Mouse (Mus musculus): ENCODE results near the gene Ntsr2. TPM values are rescaled to one million over a fixed set of nuclear protein-coding genes. Genes with fewer than 3 reads are reported as not detected.
A peak's percentile ranks its signal among the peaks of the same experiment; 100 is the strongest.

The Ntsr2 gene
- total and polyA plus RNA-seq, 2 experiments from 2014 or later, result 22.6 to 34.2 TPM

DNA sequence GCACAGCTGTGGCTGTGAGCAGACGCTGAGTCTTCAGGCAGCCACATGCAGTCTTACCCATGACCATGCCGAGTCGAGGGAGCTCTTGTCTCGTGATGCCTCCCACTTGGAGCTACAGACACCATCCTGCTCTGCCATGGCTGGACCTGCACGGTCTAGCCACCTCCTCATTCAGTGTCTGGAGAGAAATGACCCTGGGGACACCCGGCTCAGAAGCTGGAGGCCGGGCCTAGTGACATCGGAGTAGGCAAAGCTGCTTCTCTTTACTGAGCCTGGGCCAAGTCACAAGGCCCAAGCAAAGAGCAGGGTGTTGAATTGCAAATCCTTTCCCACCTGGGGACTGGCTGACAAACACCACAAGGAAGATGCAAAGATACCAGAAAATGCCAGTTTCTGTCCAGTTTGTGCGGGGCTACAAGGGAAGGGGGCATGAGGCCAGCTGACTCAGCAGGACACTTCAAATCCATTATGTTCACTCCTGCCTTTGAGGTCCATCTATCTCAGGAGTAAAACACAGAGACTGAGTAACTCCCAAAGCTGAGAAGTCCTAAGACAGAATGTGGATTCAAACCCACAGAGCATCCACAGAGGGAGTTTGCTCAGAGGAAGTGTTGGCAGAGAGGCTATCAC, 6.3 kb upstream of the Ntsr2 start:
- no peak overlapping the region for H3K9ac ChIP-seq (replicated peaks; ENCODE audit: low read length)
- DNase-seq (ENCODE audit: low spot score), result peak; percentile 7
- peaks cover 7% of the 10 kb centered on the region for H3K4me1 ChIP-seq (ENCODE audit: insufficient read depth, low read length)
- WGBS, result 36% methylated on average over 9 of the region's 9 CpGs
- TF ChIP-seq CTCF (IDR thresholded peaks at IDR 0.05; ENCODE audit: low read depth), result no peak
- no peak for ATAC-seq
- no peaks in the 10 kb centered on the region for H3K27me3 ChIP-seq (ENCODE audit: insufficient read depth, low read length)
- no peaks in the 10 kb centered on the region for H3K36me3 ChIP-seq (ENCODE audit: insufficient read depth, low read length)
- H3K4me3 ChIP-seq (ENCODE audit: low read length), result no peak overlapping the region
- H3K9me3 ChIP-seq (ENCODE audit: low read length), result no peaks in the 10 kb centered on the region
- H3K4me2 ChIP-seq (ENCODE audit: low read depth, low read length), result no peak overlapping the region
- H3K27ac ChIP-seq, result no peak overlapping the region

DNA sequence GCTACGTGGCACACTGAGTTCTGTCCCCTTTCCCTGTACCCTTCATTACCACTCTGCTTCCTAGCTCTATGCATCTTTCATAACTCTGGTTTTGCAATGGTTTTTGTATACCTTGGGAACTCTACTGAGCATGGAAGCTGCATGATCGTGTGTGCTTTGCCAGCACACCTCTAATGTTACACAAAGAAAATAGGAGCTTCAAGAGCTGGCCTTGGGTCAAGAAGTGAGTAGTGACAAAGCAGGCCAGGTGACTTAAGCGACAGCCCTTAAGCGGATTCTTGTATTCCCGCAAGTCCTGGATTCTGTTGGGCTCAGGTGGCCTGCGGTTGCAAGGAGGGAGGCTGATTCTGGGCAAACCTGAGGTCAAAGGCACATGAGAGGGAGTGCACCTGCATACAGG, 4.9 kb upstream of the Ntsr2 start:
- TF ChIP-seq CTCF (IDR thresholded peaks at IDR 0.05; ENCODE audit: low read depth), result no peak
- Histone ChIP-seq H3K27me3 (ENCODE audit: insufficient read depth, low read length) (no peaks in the 10 kb centered on the region), H3K4me2 (ENCODE audit: low read depth, low read length) (no peak overlapping the region), H3K4me1 (ENCODE audit: insufficient read depth, low read length) (peaks cover 8% of the 10 kb centered on the region), H3K27ac (no peak overlapping the region), H3K36me3 (ENCODE audit: insufficient read depth, low read length) (no peaks in the 10 kb centered on the region), H3K9me3 (ENCODE audit: low read length) (no peaks in the 10 kb centered on the region), H3K9ac (replicated peaks; ENCODE audit: low read length) (no peak overlapping the region), H3K4me3 (ENCODE audit: low read length) (no peak overlapping the region)
- no peak for ATAC-seq
- DNase-seq (ENCODE audit: low spot score), result no peak
- WGBS, result 88% methylated on average over 6 of the region's 6 CpGs

DNA sequence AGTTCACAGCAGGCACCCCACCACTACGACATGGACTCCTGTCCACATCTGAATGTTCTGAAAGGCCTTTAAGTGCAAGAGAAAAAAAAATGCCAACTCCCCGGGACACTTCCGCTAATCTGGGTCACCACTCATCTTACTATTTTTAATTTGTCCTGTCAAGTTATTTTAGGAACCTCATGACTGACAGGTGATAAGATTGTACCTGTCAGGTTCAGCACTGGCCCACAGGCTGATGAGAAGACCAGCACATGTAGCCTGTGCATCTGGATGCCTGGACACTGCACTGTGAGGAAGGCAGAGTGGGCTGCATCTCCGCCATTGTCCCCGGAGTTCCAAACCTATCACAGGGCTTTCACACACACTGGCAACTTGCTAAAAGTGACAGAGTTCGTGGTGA, 3.4 kb upstream of the Ntsr2 start:
- no peak for TF ChIP-seq CTCF (IDR thresholded peaks at IDR 0.05; ENCODE audit: low read depth)
- H3K36me3 ChIP-seq (ENCODE audit: insufficient read depth, low read length), result no peaks in the 10 kb centered on the region
- no peaks in the 10 kb centered on the region for H3K9me3 ChIP-seq (ENCODE audit: low read length)
- no peak for ATAC-seq
- H3K4me2 ChIP-seq (ENCODE audit: low read depth, low read length), result no peak overlapping the region
- H3K9ac ChIP-seq (replicated peaks; ENCODE audit: low read length), result no peak overlapping the region
- WGBS, result 84% methylated on average over 6 of the region's 6 CpGs
- H3K27me3 ChIP-seq (ENCODE audit: insufficient read depth, low read length), result peaks cover 2% of the 10 kb centered on the region; the same call in 1 of the 2 replicates
- no peak overlapping the region for H3K4me3 ChIP-seq (ENCODE audit: low read length)
- DNase-seq (ENCODE audit: low spot score), result no peak
- H3K4me1 ChIP-seq (ENCODE audit: insufficient read depth, low read length), result peaks cover 8% of the 10 kb centered on the region
- H3K27ac ChIP-seq, result no peak overlapping the region

DNA sequence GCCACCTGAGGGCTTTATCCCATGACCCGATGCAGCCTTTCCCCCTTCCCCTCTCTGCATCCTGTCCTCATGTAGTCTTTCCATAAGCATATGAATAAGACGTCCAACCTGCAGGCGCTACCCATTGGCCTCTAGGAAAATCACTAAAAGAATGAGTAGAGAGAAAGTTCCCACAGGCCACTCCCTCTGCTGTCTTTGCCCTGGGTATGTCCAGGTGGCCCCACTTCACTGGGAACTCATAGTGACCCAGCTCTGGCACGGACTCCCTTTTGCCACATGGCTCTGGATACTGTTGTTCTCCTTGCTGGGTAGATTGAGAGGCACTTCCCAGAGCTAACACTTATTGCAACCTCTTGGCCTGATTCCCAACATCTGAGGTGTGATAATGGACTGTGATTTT, 2.4 kb downstream of the Ntsr2 start:
- H3K4me1 ChIP-seq (ENCODE audit: insufficient read depth, low read length), result peaks cover 8% of the 10 kb centered on the region
- WGBS, result 78% methylated on average over 4 of the region's 4 CpGs
- no peaks in the 10 kb centered on the region for H3K9me3 ChIP-seq (ENCODE audit: low read length)
- H3K4me3 ChIP-seq (ENCODE audit: low read length), result no peak overlapping the region
- DNase-seq (ENCODE audit: low spot score) (no peak), ATAC-seq (no peak)
- no peak overlapping the region for H3K4me2 ChIP-seq (ENCODE audit: low read depth, low read length)
- H3K27me3 ChIP-seq (ENCODE audit: insufficient read depth, low read length), result peaks cover 12% of the 10 kb centered on the region
- no peak overlapping the region for H3K27ac ChIP-seq
- no peak overlapping the region for H3K9ac ChIP-seq (replicated peaks; ENCODE audit: low read length)
- H3K36me3 ChIP-seq (ENCODE audit: insufficient read depth, low read length), result no peaks in the 10 kb centered on the region
- no peak for TF ChIP-seq CTCF (IDR thresholded peaks at IDR 0.05; ENCODE audit: low read depth)

DNA sequence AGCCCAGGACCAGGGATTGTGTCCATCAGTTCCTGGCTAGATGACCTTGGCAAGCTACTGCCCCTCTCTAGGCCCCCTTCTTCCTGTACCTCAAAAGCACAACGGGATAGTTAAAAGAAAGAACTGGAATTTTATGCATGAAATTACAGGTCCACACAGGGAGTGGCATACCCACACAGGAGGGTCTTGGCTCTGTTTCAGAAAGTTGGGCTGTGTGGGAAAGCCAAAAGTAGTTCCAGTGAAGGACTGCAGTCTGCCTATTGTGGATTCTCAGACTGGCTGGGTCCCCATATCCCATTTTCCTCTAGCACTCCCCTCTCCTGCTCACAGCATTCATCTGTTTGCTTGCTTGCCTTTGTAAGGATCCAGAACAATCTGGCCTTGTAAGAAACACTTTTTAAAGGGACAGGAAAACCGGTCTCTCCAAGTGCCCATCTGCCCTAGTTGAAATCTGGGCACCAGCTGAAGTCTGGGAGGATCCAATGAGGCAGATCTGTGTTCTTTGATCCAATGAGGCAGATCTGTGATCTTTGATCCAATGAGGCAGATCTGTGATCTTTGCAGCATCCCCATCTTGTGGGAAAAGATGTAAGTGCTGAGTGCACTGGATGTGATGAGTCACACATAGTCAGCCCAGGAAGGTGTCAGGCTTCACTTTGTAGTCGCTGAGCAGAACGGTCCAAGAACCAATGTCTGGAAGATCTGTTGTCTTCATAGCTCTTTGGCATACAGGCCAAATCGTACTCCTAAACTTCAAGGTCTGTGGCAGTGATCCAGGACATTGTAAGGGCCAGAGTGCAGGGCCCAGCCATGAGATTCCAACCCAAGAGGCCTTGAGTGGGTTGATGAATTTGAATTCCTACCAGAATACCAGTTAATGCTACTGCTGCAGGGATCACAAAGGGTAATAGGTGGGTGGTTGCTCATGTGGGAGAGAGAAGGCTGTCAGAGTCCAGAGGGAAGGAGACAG, 4.0 kb downstream of the Ntsr2 start:
- H3K4me3 ChIP-seq (ENCODE audit: low read length), result no peak overlapping the region
- peaks cover 12% of the 10 kb centered on the region for H3K27me3 ChIP-seq (ENCODE audit: insufficient read depth, low read length)
- WGBS, result 58% methylated on average over 5 of the region's 5 CpGs
- TF ChIP-seq CTCF (IDR thresholded peaks at IDR 0.05; ENCODE audit: low read depth), result no peak
- H3K9ac ChIP-seq (replicated peaks; ENCODE audit: low read length), result no peak overlapping the region
- ATAC-seq (no peak), DNase-seq (ENCODE audit: low spot score) (peak; percentile 19)
- no peaks in the 10 kb centered on the region for H3K36me3 ChIP-seq (ENCODE audit: insufficient read depth, low read length)
- 0 out of 2 replicates have a peak overlapping the region, but pooled peaks have one; percentile 12 for H3K27ac ChIP-seq
- peaks cover 8% of the 10 kb centered on the region for H3K4me1 ChIP-seq (ENCODE audit: insufficient read depth, low read length)
- no peak overlapping the region for H3K4me2 ChIP-seq (ENCODE audit: low read depth, low read length)
- H3K9me3 ChIP-seq (ENCODE audit: low read length), result no peaks in the 10 kb centered on the region

DNA sequence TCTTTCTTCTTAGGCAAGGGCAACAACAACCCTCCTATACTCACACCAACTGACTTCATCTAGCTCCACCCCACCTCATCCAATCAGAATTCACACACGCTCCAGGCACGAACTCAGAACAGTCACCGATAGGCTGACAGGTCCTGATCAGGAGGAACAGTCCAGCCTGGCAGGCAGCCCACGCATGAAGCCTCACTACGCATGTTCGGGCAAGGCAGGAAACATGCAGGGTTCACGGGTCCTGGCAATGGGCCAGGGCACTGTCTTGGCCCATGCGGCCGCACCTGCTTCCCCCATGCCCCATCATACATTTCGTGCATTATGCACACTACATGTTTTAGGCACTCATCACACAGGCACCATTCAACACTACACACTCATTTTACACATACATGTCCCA, 8.3 kb downstream of the Ntsr2 start:
- WGBS, result 75% methylated on average over 10 of the region's 10 CpGs

More for the DNA sequence above, 8.3 kb downstream of the Ntsr2 start:
- Histone ChIP-seq H3K4me2 (ENCODE audit: low read depth, low read length) (no peak overlapping the region), H3K36me3 (ENCODE audit: insufficient read depth, low read length) (no peaks in the 10 kb centered on the region), H3K4me1 (ENCODE audit: insufficient read depth, low read length) (no peaks in the 10 kb centered on the region), H3K4me3 (ENCODE audit: low read length) (no peak overlapping the region), H3K27me3 (ENCODE audit: insufficient read depth, low read length) (no peaks in the 10 kb centered on the region), H3K9me3 (ENCODE audit: low read length) (no peaks in the 10 kb centered on the region), H3K27ac (no peak overlapping the region), H3K9ac (replicated peaks; ENCODE audit: low read length) (no peak overlapping the region)
- ATAC-seq (no peak), DNase-seq (ENCODE audit: low spot score) (no peak)
- TF ChIP-seq CTCF (IDR thresholded peaks at IDR 0.05; ENCODE audit: low read depth), result no peak
